19 mouse cellular contexts compared by ENCODE assay signal in genomic region chr11:60099555-60100186, GRCm38 (mm10). TPM values are rescaled to one million over a fixed set of nuclear protein-coding genes. Genes with fewer than 3 reads are reported as not detected.
DNase-seq lines count a peak whose midpoint lies in the region; ATAC-seq and TF ChIP-seq lines count a peak whose summit lies in the region.
"Had no signal": no experiment of that assay in that cellular context is flagged by ENCODE, and none has a peak within 500 bp of the region (broad histone marks: within the 10 kb centered on the region; RNA-seq: fewer than 3 reads in every experiment).

No protein-coding gene starts in this region.

- no peak for ATAC-seq in heart, embryonic 13.5 days (ENCODE audit: extremely low read depth, insufficient number of reproducible peaks, low FRiP score, low TSS enrichment)
- peak; percentile 27; the same call in 1 of the 2 replicates for ATAC-seq in megakaryocyte, adult 5-6 weeks (ENCODE audit: poor library complexity, severe bottlenecking)
- ATAC-seq in neural tube, embryonic 15.5 days (ENCODE audit: low FRiP score), result no peak
- ATAC-seq: forebrain, embryonic 15.5 days; midbrain, embryonic 16.5 days; Patski had no signal

- H3K36me3 ChIP-seq in heart, embryonic 13.5 days, result no peaks in the 10 kb centered on the region
- no peaks in the 10 kb centered on the region for H3K36me3 ChIP-seq in heart, adult 2 months (ENCODE audit: control insufficient read depth, insufficient read depth, low read length)
- H3K36me3 ChIP-seq in MEL (ENCODE audit: control insufficient read depth in 1 of 2, insufficient read depth in 2 of 2, low read length in 2 of 2), result peaks cover 0 to 43% of the 10 kb centered on the region in 2 experiments; a peak in 2 of 4 replicates
- no peaks in the 10 kb centered on the region for H3K36me3 ChIP-seq in neural tube, embryonic 15.5 days
- H3K36me3 ChIP-seq: forebrain, embryonic 15.5 days; neural tube, embryonic 12.5 days had no signal

- TF ChIP-seq POLR2A in heart, adult 2 months (IDR thresholded peaks at IDR 0.05; ENCODE audit: insufficient read depth, low read depth, low read length), result no peak
- TF ChIP-seq POLR2A in MEL (IDR thresholded peaks at IDR 0.05; ENCODE audit: control insufficient read depth in 1 of 2, insufficient read depth in 1 of 2, low read depth in 1 of 2, low read length in 2 of 2, poor library complexity in 1 of 2), result no peak

- H3K4me2 ChIP-seq in heart, embryonic 13.5 days, result no peak overlapping the region
- H3K4me2 ChIP-seq in neural tube, embryonic 15.5 days, result no peak overlapping the region
- H3K4me2 ChIP-seq: forebrain, embryonic 15.5 days; hindbrain, embryonic 14.5 days; neural tube, embryonic 12.5 days had no signal

- 0 out of 2 replicates have a peak overlapping the region, but pooled peaks have one; percentile 3 for H3K27ac ChIP-seq in heart, embryonic 13.5 days (replicated peaks)
- no peak overlapping the region for H3K27ac ChIP-seq in heart, adult 2 months
- peak overlapping the region; percentile 46 for H3K27ac ChIP-seq in MEL (ENCODE audit: control insufficient read depth, low read depth, low read length)
- H3K27ac ChIP-seq in neural tube, embryonic 15.5 days (replicated peaks), result no peak overlapping the region
- H3K27ac ChIP-seq: forebrain, embryonic 15.5 days; hindbrain, embryonic 14.5 days; layer of hippocampus, adult 2 months; liver, embryonic 14.5 days; neural tube, embryonic 12.5 days had no signal

- peaks cover 61% of the 10 kb centered on the region for H3K4me1 ChIP-seq in heart, embryonic 13.5 days
- H3K4me1 ChIP-seq in heart, adult 2 months (ENCODE audit: control insufficient read depth, insufficient read depth, low read length), result peaks cover 3% of the 10 kb centered on the region
- peaks cover 30 to 47% of the 10 kb centered on the region in 2 experiments for H3K4me1 ChIP-seq in MEL (ENCODE audit: control insufficient read depth in 1 of 2, insufficient read depth in 2 of 2, low read length in 2 of 2)
- H3K4me1 ChIP-seq in neural tube, embryonic 15.5 days, result peaks cover 22% of the 10 kb centered on the region

- no peaks in the 10 kb centered on the region for H3K79me2 ChIP-seq in heart, adult 2 months (replicated peaks; ENCODE audit: control insufficient read depth, insufficient read depth, low read length)
- no peaks in the 10 kb centered on the region for H3K79me2 ChIP-seq in MEL (ENCODE audit: control insufficient read depth, insufficient read depth, low read length, poor library complexity)

- 38% methylated on average over 8 of the region's 8 CpGs for WGBS in heart, embryonic 13.5 days
- 50% methylated on average over 8 of the region's 8 CpGs for WGBS in heart, adult 2 months
- 79% methylated on average over 8 of the region's 8 CpGs for WGBS in neural tube, embryonic 15.5 days

- no peaks in the 10 kb centered on the region for H3K27me3 ChIP-seq in heart, embryonic 13.5 days (replicated peaks)
- H3K27me3 ChIP-seq in heart, adult 2 months (ENCODE audit: control insufficient read depth, insufficient read depth, low read length), result no peaks in the 10 kb centered on the region
- H3K27me3 ChIP-seq in MEL (ENCODE audit: control insufficient read depth in 1 of 2, insufficient read depth in 2 of 2, low read length in 2 of 2), result no peaks in the 10 kb centered on the region
- no peaks in the 10 kb centered on the region for H3K27me3 ChIP-seq in neural tube, embryonic 15.5 days (replicated peaks)
- H3K27me3 ChIP-seq: forebrain, embryonic 15.5 days; neural tube, embryonic 12.5 days; Patski had no signal

- TF ChIP-seq EP300 in heart, adult 2 months (IDR thresholded peaks at IDR 0.05; ENCODE audit: insufficient read depth, low read depth, low read length), result no peak
- peak; percentile 45 to 73 for TF ChIP-seq EP300 in MEL (IDR thresholded peaks at IDR 0.05; ENCODE audit: low read depth in 1 of 2, low read length in 2 of 2)

- no peak overlapping the region for H3K4me3 ChIP-seq in heart, embryonic 13.5 days
- no peak overlapping the region for H3K4me3 ChIP-seq in heart, adult 2 months
- peak overlapping the region in 1 of 2 experiments; percentile 22; a peak in 3 of 4 replicates for H3K4me3 ChIP-seq in MEL (ENCODE audit: control insufficient read depth in 1 of 2, insufficient read depth in 1 of 2, low read depth in 2 of 2, low read length in 2 of 2)
- H3K4me3 ChIP-seq in neural tube, embryonic 15.5 days (replicated peaks), result no peak overlapping the region
- H3K4me3 ChIP-seq: forebrain, embryonic 15.5 days; layer of hippocampus, adult 2 months; neural tube, embryonic 12.5 days had no signal

- DNase-seq in heart, adult 2 months, result no peak
- peak; percentile 89 for DNase-seq in MEL (ENCODE audit: low read depth, low spot score)
- peak; percentile 86 for DNase-seq in thymus, postnatal 25 days
- no peak for DNase-seq in embryo, embryonic 10.5 days (ENCODE audit: low spot score)
- no peak for DNase-seq in right cerebral cortex, adult 2 months (ENCODE audit: low spot score in 2 of 2)
- DNase-seq: cerebellum, adult 18-20 months; embryo, embryonic 11 days; kidney, adult 2 months; lung, postnatal 4 days had no signal

- no peak for TF ChIP-seq CTCF in heart, adult 2 months (IDR thresholded peaks at IDR 0.05)
- no peak for TF ChIP-seq CTCF in MEL (IDR thresholded peaks at IDR 0.05 in 2 of 3, conservative IDR thresholded peaks at IDR 0.05 in 1 of 3; ENCODE audit: control insufficient read depth in 1 of 3, insufficient read depth in 1 of 3, low read depth in 2 of 3, low read length in 3 of 3, poor library complexity in 1 of 3, severe bottlenecking in 1 of 3)

- no peaks in the 10 kb centered on the region for H3K9me3 ChIP-seq in heart, embryonic 13.5 days
- no peaks in the 10 kb centered on the region for H3K9me3 ChIP-seq in MEL (replicated peaks; ENCODE audit: insufficient read depth, low read length)
- no peaks in the 10 kb centered on the region for H3K9me3 ChIP-seq in neural tube, embryonic 15.5 days (replicated peaks)
- H3K9me3 ChIP-seq: forebrain, embryonic 15.5 days; neural tube, embryonic 12.5 days had no signal

- TF ChIP-seq RAD21 in MEL (IDR thresholded peaks at IDR 0.05; ENCODE audit: low read depth, low read length), result no peak

- H3K9ac ChIP-seq in heart, embryonic 13.5 days, result no peak overlapping the region
- H3K9ac ChIP-seq in heart, adult 2 months (ENCODE audit: low read depth, low read length), result no peak overlapping the region
- H3K9ac ChIP-seq in MEL (ENCODE audit: control insufficient read depth, low read depth, low read length, poor library complexity, severe bottlenecking), result peak overlapping the region; percentile 17
- H3K9ac ChIP-seq in neural tube, embryonic 15.5 days (replicated peaks), result no peak overlapping the region
- H3K9ac ChIP-seq: forebrain, embryonic 15.5 days; hindbrain, embryonic 14.5 days; liver, embryonic 14.5 days; neural tube, embryonic 12.5 days had no signal

- intact Hi-C loops in heart, adult 2 months (cut with DNase I), result no loop called here

TF ChIP-seq in MEL, 35 proteins besides CTCF, POLR2A, EP300 and RAD21:
- TF ChIP-seq POLR2AphosphoS2 (IDR thresholded peaks at IDR 0.05; ENCODE audit: low read length) (no peak), GATA1 (IDR thresholded peaks at IDR 0.05; ENCODE audit: low read depth, low read length) (peak; percentile 81), ZKSCAN1 (IDR thresholded peaks at IDR 0.05; ENCODE audit: low read depth, low read length) (no peak), ZNF384 (IDR thresholded peaks at IDR 0.05; ENCODE audit: low read depth, low read length) (no peak), RCOR1 (IDR thresholded peaks at IDR 0.05; ENCODE audit: low read depth, low read length) (peak; percentile 60; the same call in 1 of the 2 replicates), SIN3A (IDR thresholded peaks at IDR 0.05; ENCODE audit: low read length) (peak; percentile 71), MAX (IDR thresholded peaks at IDR 0.05; ENCODE audit: low read length) (no peak), SMC3 (IDR thresholded peaks at IDR 0.05; ENCODE audit: low read depth, low read length) (no peak), TCF12 (IDR thresholded peaks at IDR 0.05; ENCODE audit: low read depth, low read length) (0 out of 2 replicates have a peak, but pooled peaks have one; percentile 34), ETS1 (IDR thresholded peaks at IDR 0.05; ENCODE audit: low read depth, low read length) (peak; percentile 55), MYC (IDR thresholded peaks at IDR 0.05; ENCODE audit: low read depth, low read length) (peak; percentile 65; the same call in 1 of the 2 replicates), E2F4 (IDR thresholded peaks at IDR 0.05; ENCODE audit: borderline replicate concordance, low read depth, low read length) (no peak), MXI1 (IDR thresholded peaks at IDR 0.05; ENCODE audit: low read depth, low read length) (peak; percentile 78; the same call in 1 of the 2 replicates), BHLHE40 (IDR thresholded peaks at IDR 0.05; ENCODE audit: borderline replicate concordance, low read depth, low read length) (peak; percentile 19; the same call in 1 of the 2 replicates), UBTF (IDR thresholded peaks at IDR 0.05; ENCODE audit: borderline replicate concordance, insufficient read depth, low read depth, low read length) (no peak), HCFC1 (IDR thresholded peaks at IDR 0.05; ENCODE audit: low read depth, low read length) (no peak)

RNA-seq across cellular contexts. Expression of gene Rai1, which starts 5.1 kb away (rescaled TPM):
- 16.1 and 18.2 TPM in 2 replicates for polyA plus RNA-seq in heart, embryonic 13.5 days (2015; fragmentation: Nextera tagmentation; extraction: Ambion mirVana)
- total RNA-seq in heart, adult 2 months (2021), result 10 to 100 TPM; 21.8 to 26.5 TPM
- polyA plus RNA-seq in heart, adult 2 months (2012; rRNA removed), result 15.8 and 20.0 TPM in 2 replicates
- 25.0 and 26.3 TPM in 2 replicates for total RNA-seq in MEL (2012; rRNA removed)
- polyA plus RNA-seq in MEL (2012; ENCODE audit: insufficient read depth in 1 of 2, insufficient read length in 2 of 2, low read depth in 1 of 2, low replicate concordance in 2 of 2, missing spikeins in 1 of 2), result 100 to 1,000 TPM in 1 of 2 experiments, 10 to 100 TPM in 1; 56.7 to 101 TPM
- 13.9 and 14.2 TPM in 2 replicates for total RNA-seq in megakaryocyte, adult 5-6 weeks (2015)
- 7.8 TPM in 2 replicates for total RNA-seq in megakaryocyte, adult 5-6 weeks (2017)
- 26.5 and 27.4 TPM in 2 replicates for polyA plus RNA-seq in neural tube, embryonic 15.5 days (2015; fragmentation: Nextera tagmentation; extraction: Ambion mirVana)

RNA-seq across cellular contexts. Expression of gene Pemt, which starts 53.4 kb away (rescaled TPM):
- 12.8 and 13.7 TPM in 2 replicates for polyA plus RNA-seq in heart, embryonic 13.5 days (2015; fragmentation: Nextera tagmentation; extraction: Ambion mirVana)
- total RNA-seq in heart, adult 2 months (2021), result 1 to 10 TPM; 1.9 to 3.2 TPM
- 5.1 and 5.9 TPM in 2 replicates for polyA plus RNA-seq in heart, adult 2 months (2012; rRNA removed)
- total RNA-seq in MEL (2012; rRNA removed), result 20.0 and 27.9 TPM in 2 replicates
- polyA plus RNA-seq in MEL (2012; ENCODE audit: insufficient read depth in 1 of 2, insufficient read length in 2 of 2, low read depth in 1 of 2, low replicate concordance in 2 of 2, missing spikeins in 1 of 2), result 10 to 100 TPM in 1 of 2 experiments, not detected in 1; 26.1 TPM
- total RNA-seq in megakaryocyte, adult 5-6 weeks (2015), result 0.98 and 3.2 TPM in 2 replicates
- total RNA-seq in megakaryocyte, adult 5-6 weeks (2017), result 0.92 and 2.2 TPM in 2 replicates
- 8.5 and 9.0 TPM in 2 replicates for polyA plus RNA-seq in neural tube, embryonic 15.5 days (2015; fragmentation: Nextera tagmentation; extraction: Ambion mirVana)

Comparison
In these comparisons a context has a peak if more than half of its experiments do, and no peak if none do; other contexts are left out.
1. H3K27ac ChIP-seq: peak in heart, embryonic 13.5 days (single experiment) and MEL (single experiment); none in heart, adult 2 months (single experiment) and neural tube, embryonic 15.5 days (single experiment).
2. DNase-seq: peak in MEL (single experiment) and thymus, postnatal 25 days (single experiment); none in heart, adult 2 months (0 of 2), embryo, embryonic 10.5 days (single experiment) and right cerebral cortex, adult 2 months (0 of 2).